Mouse (Mus musculus) heart, embryonic 10.5 days (tissue): ENCODE results near the gene Calhm3. TPM values are rescaled to one million over a fixed set of nuclear protein-coding genes. Genes with fewer than 3 reads are reported as not detected.

Source experiments
- DNase-seq: peaks from one replicate; pipeline ENCODE4 v3.0.0-alpha.2; 2017; ENCODE audit warnings: low spot score
- H3K27ac ChIP-seq: fragments of 300-500 bp; sonication (generic); 2 replicates; pipeline ENCODE4 v1.5.1; 2016; ENCODE audit warnings: mild to moderate bottlenecking
- H3K27me3 ChIP-seq: fragments of 300-500 bp; sonication (generic); 2 replicates; pipeline ENCODE4 v1.6.1; 2016; ENCODE audit warnings: mild to moderate bottlenecking; ENCODE audit not compliant: poor library complexity, insufficient read depth, severe bottlenecking
- H3K36me3 ChIP-seq: fragments of 300-500 bp; sonication (generic); 2 replicates; pipeline ENCODE4 v1.6.1; 2016; ENCODE audit warnings: mild to moderate bottlenecking, moderate library complexity
- H3K4me1 ChIP-seq: fragments of 300-500 bp; sonication (generic); 2 replicates; pipeline ENCODE4 v1.6.1; 2016; ENCODE audit warnings: mild to moderate bottlenecking
- H3K4me3 ChIP-seq: fragments of 300-500 bp; sonication (generic); 2 replicates; pipeline ENCODE4 v1.5.1; 2016; ENCODE audit warnings: mild to moderate bottlenecking, moderate library complexity
- H3K9me3 ChIP-seq: fragments of 300-500 bp; sonication (generic); 2 replicates; pipeline ENCODE4 v1.6.1; 2016; ENCODE audit warnings: mild to moderate bottlenecking, moderate library complexity
- WGBS: fragments of 180-500 bp; shearing (Covaris S2); methylation state at CpG from one replicate; pipeline ENCODE4 v1.1.7; 2016; 5-methylcytosine and 5-hydroxymethylcytosine counted together
- polyA plus RNA-seq: library from polyadenylated mRNA; unstranded; fragments of >200 nt; fragmentation: Nextera tagmentation; extraction: Ambion mirVana; gene quantifications from 2 replicates; pipeline ENCODE4 v1.2.1, GENCODE M21; 2016

The Calhm3 gene
- polyA plus RNA-seq, 1 experiment from 2014 or later = not detected

DNA sequence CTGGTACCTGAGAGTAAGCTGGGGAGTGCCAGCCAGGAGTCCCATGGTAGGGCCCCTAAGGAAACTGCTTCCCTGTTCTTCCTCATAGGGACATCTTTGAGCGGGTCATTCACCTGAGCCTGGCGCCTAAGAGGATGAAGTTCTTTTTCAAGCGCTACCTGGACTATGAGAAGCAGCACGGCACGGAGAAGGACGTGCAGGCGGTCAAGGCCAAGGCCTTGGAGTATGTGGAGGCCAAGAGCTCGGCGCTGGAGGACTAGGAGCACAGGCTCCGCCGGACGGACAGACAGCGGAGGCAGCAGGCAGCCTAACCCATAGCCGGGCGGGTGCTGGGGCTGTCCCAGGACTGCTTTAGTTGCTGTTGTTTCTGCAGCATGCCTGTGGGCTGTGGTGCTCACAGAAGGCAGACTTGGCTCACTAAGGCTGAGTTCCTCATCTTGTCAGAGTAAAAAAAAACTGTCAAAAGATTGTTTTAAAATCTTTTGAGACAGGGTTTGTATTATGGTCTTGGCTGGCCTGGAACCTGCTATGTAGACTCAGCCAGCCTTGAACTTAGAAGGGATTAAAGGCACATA, 26.9 kb downstream of the Calhm3 start:
- WGBS = 90% methylated on average over 15 of the region's 15 CpGs
- H3K4me1 ChIP-seq = 0 out of 2 replicates have a peak, but pooled peaks cover 4% of the 10 kb centered on the region
- DNase-seq = no peak
- H3K9me3 ChIP-seq = no peaks in the 10 kb centered on the region
- no peaks in the 10 kb centered on the region for H3K27me3 ChIP-seq
- H3K27ac ChIP-seq = no peak overlapping the region
- H3K36me3 ChIP-seq = peaks cover 96% of the 10 kb centered on the region
- no peak overlapping the region for H3K4me3 ChIP-seq

DNA sequence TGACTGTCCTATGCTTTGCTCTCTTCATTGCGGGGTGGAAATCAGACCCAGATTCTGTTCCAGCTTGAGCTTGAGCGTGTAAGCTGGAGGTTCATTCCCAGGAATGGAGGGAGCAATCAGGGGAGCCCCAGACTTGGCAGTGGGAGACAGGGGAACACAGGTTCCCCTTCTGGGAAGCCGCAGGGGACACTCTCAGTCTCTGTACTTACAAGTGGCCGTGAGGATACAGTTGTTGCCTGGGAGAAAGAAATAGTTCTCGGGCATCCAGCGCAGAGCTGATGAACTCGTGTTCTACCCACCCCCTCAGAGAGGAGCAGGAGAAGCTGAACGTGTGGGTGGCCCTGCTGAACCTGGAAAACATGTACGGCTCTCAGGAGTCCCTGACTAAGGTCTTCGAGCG, 28.7 kb downstream of the Calhm3 start:
- WGBS = 90% methylated on average over 11 of the region's 11 CpGs
- peaks cover 4% of the 10 kb centered on the region; the same call in 1 of the 2 replicates for H3K4me1 ChIP-seq
- no peak for DNase-seq
- no peak overlapping the region for H3K27ac ChIP-seq
- H3K4me3 ChIP-seq = no peak overlapping the region
- H3K36me3 ChIP-seq = peaks cover 99% of the 10 kb centered on the region
- H3K9me3 ChIP-seq = no peaks in the 10 kb centered on the region
- no peaks in the 10 kb centered on the region for H3K27me3 ChIP-seq

DNA sequence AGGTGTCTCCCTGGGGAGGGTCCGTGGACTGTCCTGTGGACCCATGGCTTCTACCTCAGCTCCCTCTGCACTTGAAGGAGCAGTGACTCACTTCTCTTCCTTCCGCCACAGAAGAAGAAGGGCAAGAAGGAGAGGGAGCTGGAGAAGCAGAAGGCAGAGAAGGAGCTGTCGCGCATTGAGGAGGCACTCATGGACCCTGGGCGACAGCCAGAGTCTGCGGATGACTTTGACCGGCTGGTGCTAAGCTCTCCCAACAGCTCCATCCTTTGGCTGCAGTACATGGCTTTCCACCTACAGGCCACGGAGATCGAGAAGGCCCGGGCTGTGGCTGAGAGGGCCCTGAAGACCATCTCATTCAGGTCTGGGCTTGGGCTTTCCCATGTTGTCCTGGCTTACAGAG, 29.4 kb downstream of the Calhm3 start:
- DNase-seq = no peak
- H3K27me3 ChIP-seq = no peaks in the 10 kb centered on the region
- no peak overlapping the region for H3K4me3 ChIP-seq
- WGBS = 92% methylated on average over 10 of the region's 10 CpGs
- no peaks in the 10 kb centered on the region for H3K9me3 ChIP-seq
- no peak overlapping the region for H3K27ac ChIP-seq
- H3K4me1 ChIP-seq = peaks cover 6% of the 10 kb centered on the region; the same call in 1 of the 2 replicates
- peaks cover 95% of the 10 kb centered on the region for H3K36me3 ChIP-seq

DNA sequence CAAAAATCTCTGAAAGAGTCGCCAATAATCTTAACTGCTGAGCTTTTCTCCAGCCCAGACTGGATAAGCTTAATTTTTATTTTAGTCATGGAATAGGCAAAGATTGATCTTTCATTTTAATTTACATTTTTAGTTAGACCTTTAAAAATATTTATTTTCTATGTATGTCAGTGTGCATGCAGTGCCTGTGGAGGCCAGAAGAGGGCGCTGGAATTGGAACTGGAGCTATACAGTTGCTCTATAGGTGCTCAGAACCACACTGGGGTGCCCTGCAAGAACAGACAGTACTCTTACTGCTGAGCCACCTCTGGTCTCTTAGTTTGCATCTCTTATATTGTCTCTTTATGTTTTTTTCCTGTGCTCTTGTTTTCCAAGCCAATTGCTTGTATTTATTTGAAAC, 34.8 kb downstream of the Calhm3 start:
- peaks cover 82% of the 10 kb centered on the region for H3K36me3 ChIP-seq
- no peak overlapping the region for H3K4me3 ChIP-seq
- H3K27ac ChIP-seq = no peak overlapping the region
- DNase-seq = no peak
- H3K27me3 ChIP-seq = no peaks in the 10 kb centered on the region
- H3K4me1 ChIP-seq = peaks cover 6% of the 10 kb centered on the region; the same call in 1 of the 2 replicates
- no peaks in the 10 kb centered on the region for H3K9me3 ChIP-seq
- 21% methylated on average over 2 of the region's 2 CpGs for WGBS

DNA sequence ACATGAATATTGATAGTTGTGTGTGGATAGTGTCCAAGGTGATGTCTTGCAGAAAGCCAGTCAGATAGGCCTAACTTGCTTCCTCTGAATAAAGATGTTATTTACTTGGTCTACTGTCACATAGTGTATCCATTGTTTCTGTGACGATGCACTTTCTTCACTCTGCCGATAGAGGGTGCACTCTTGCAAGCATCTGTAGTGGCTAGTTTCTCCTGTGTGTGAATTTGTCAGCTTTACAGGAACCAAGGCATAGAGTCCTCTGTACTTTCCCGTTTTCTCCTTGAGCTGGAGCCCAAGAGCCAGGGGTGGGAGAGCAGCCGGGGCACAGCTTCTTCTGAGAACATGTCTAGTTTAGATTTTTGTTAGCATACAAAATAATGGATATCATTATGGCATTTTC, 36.5 kb downstream of the Calhm3 start:
- H3K27ac ChIP-seq = no peak overlapping the region
- 44% methylated on average over 4 of the region's 4 CpGs for WGBS
- H3K4me1 ChIP-seq = peaks cover 6% of the 10 kb centered on the region; the same call in 1 of the 2 replicates
- no peak for DNase-seq
- no peaks in the 10 kb centered on the region for H3K9me3 ChIP-seq
- no peak overlapping the region for H3K4me3 ChIP-seq
- peaks cover 82% of the 10 kb centered on the region for H3K36me3 ChIP-seq
- H3K27me3 ChIP-seq = no peaks in the 10 kb centered on the region

DNA sequence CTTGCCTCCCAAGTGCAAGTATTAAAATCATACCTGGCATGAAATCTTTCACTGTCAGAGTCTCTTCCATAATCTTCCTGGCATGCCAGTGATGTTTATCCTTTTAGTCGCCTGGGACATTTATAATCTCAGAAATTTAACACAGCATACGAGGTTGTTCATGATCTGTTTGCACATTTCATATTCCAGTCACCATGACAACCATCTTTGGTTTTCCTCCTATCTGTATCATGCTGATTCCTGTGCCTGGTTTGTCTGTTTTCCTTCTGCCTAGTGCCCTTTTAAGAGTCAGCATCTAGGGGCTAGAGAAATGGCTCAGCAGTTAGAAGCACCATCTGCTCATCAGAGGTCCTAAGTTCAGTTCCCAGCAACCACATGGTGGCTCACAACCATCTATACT, 38.9 kb downstream of the Calhm3 start:
- no peaks in the 10 kb centered on the region for H3K9me3 ChIP-seq
- peaks cover 82% of the 10 kb centered on the region for H3K36me3 ChIP-seq
- no peak overlapping the region for H3K4me3 ChIP-seq
- no peaks in the 10 kb centered on the region for H3K27me3 ChIP-seq
- H3K27ac ChIP-seq = no peak overlapping the region
- DNase-seq = no peak
- WGBS = 84% methylated on average over 2 of the region's 2 CpGs
- no peaks in the 10 kb centered on the region for H3K4me1 ChIP-seq

DNA sequence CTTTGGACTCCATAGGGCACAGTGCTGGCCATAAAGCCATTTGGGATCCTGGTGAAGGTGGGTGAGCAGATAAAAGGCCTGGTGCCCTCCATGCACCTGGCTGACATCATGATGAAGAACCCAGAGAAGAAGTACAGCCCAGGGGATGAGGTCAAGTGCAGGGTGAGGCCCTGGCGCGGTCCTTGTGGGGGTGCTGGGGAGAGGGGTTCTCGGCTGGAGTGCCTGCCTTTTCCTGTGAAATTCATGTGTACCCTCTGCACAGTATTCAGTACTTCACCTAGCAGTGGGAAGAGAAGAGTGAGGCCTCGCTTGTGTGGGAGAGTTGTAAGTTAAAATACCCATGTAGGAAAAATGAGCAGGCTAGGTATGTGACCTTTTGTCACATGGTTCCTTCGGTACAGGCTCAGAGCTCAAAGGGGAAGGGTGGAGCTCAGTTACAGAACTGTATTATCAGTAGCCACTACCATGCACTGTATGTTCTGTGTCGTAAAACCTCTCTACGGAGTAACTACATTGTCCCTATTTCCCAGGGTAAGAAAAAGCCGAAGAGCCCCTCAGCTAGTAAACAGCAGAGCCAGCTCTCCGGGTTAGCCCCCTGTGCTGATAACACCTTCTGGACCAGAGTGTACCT, 52.8 kb downstream of the Calhm3 start:
- Histone ChIP-seq H3K4me1 (no peaks in the 10 kb centered on the region), H3K27ac (no peak overlapping the region), H3K36me3 (peaks cover 100% of the 10 kb centered on the region), H3K9me3 (no peaks in the 10 kb centered on the region), H3K4me3 (no peak overlapping the region), H3K27me3 (no peaks in the 10 kb centered on the region)
- no peak for DNase-seq
- 88% methylated on average over 9 of the region's 9 CpGs for WGBS

Other genes with a start within 250 kb of the Calhm3 start
- 0.15 and 0.60 TPM in 2 replicates for gene Ina, start 143.1 kb downstream of the Calhm3 start, polyA plus RNA-seq
- gene Nt5c2, start 142.6 kb downstream of the Calhm3 start, polyA plus RNA-seq = 71.8 and 86.3 TPM in 2 replicates
- gene Pcgf6, start 106.9 kb downstream of the Calhm3 start, polyA plus RNA-seq = 14.4 and 21.5 TPM in 2 replicates
- 3.9 and 7.3 TPM in 2 replicates for gene Taf5, start 90.0 kb downstream of the Calhm3 start, polyA plus RNA-seq
- 1,489 and 2,027 TPM in 2 replicates for gene Usmg5, start 67.1 kb downstream of the Calhm3 start, polyA plus RNA-seq
- gene Pdcd11, start 67.0 kb downstream of the Calhm3 start, polyA plus RNA-seq = 9.1 and 10.2 TPM in 2 replicates
- 3.8 and 5.5 TPM in 2 replicates for gene Calhm2, start 19.5 kb downstream of the Calhm3 start, polyA plus RNA-seq
- gene Calhm1, start 13.5 kb downstream of the Calhm3 start, polyA plus RNA-seq = not detected in 2 replicates
- gene Neurl1a, start 21.1 kb upstream of the Calhm3 start, polyA plus RNA-seq = 3.4 and 5.1 TPM in 2 replicates